Mouse (Mus musculus) right cerebral cortex, postnatal 10 days (tissue): ENCODE data around the gene Arhgef3.
"Not testable (repeated sequence)": the region's sequence is repeated elsewhere in the genome, so short reads cannot be mapped to it uniquely, and the experiment has no call there.

Source experiments
- DNase-seq, 2 experiments: peaks; one replicate each; pipeline ENCODE4 v3.0.0; 2021; ENCODE audit warnings: low spot score in 2 of 2

The Arhgef3 gene

DNA sequence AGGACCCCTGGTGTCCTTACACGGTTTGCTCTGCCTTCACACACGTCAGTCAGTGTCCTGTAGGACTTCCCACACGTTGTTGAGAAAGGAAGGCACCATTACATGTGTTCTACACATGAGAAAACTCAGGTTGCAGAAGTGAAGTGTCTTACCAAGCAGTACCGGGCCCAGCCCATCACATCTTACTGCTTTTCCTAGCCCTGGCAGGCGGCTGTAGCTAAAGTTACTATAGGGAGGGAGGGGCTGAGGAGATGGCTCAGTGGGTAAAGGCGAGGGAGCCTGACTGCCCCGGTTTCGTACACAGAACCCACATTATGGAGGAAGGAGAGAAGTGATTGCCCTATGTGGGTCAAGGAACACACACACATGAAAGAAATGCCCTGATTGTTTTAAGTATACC, 116.8 kb downstream of the Arhgef3 start:
- no peak for DNase-seq

- DNase-seq, result no peak
These were observed 117.5 kb downstream of the Arhgef3 start for GRCm38 (mm10) chr14:27231974-27232780.

DNA sequence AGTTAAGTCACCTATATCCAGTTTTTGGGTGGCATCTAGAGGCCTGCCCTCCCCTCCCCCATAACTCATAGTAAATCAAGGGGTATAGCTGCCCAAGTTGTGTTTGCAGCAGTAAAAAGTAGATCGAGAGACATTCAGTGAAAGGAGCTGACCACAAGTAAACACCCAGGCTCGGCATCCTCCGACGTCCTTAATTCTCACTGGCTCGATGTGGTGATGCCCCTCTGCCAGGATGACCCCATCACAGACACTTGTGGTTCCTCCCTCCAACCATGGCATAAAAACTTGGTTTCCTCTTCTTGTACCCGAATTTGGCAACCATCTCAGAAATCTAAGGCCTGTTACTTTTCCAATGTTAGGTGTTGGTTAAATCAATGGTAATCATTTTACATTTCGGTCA, 118.4 kb downstream of the Arhgef3 start:
- no peak for DNase-seq

DNA sequence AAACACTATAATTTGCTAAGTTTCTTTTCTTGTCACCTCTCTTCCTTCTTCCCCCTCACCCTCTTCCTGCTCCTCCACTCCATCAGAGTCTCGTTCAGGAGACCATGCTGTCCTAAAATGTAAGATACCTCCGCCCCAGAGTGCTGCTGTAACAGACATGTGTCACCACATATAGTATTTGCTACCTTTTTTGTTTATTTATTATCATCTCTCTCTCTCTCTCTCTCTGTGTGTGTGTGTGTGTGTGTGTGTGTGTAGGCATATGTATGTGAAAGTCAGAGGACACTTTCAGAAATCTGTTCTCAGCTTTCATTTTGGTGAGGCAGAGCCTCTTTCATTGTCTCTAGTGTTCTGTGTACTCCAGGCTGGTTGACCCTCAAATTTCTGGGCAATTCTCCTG, 119.0 kb downstream of the Arhgef3 start:
- no peak for DNase-seq

DNA sequence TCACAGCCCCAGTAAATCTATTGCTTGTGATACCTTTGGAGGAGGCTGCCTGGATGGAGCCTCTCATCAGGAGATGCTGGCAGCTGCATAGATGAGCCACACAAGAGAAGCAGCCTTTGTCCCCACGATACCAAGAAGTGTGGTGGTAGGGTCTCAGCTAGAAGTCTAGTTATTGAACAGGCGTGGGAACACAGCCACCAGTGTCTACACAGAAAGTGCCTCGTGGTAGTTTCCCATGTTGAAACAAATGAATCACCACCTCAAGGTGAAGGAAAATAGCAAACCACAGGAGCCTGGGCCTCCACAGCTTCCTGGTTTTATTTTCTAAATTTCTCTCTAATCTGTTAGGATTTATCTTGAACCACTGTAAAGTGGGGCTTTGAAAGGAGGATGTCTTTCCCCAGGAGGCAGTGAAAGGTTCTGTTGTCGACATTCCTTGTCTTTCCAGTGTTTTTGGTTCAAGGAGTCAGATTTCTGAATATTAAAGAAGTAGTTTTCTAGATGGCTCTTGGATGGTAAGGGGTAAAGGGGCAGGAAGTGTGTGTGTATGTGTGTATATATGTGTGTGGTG, 119.7 kb downstream of the Arhgef3 start:
- no peak for DNase-seq

DNA sequence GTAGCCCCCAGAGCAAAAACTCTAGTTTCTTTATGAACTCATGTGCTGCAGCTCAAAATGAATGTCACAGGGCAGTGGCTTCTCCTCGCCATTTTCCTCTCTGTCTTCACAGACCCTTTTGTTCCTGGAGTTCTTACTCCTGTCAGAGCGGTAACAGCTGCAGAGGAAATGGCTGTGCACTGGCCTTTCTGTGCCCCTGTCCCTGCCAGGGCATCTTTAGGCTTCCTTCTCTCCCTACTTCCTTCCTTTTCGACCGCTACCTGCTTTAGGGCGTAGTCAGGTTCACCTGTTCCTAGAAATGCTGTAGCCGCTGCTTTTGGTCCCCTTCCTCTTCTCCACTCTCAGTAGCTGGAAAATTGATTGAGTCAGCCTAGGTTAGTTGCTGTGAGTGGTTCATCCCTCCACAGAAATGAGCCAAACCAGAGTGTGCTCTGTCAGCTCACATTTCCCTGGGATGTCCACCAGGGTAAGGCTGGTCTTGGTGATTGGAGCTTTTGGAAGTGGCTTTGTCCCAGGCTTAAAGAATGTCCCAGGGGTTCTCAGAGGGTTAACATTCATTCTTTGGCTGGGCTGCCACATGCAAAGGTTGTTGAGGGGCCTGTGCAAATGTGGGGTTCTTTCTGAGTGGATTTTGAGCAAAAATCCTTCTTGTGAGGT, 121.3 kb downstream of the Arhgef3 start:
- DNase-seq, result no peak

DNA sequence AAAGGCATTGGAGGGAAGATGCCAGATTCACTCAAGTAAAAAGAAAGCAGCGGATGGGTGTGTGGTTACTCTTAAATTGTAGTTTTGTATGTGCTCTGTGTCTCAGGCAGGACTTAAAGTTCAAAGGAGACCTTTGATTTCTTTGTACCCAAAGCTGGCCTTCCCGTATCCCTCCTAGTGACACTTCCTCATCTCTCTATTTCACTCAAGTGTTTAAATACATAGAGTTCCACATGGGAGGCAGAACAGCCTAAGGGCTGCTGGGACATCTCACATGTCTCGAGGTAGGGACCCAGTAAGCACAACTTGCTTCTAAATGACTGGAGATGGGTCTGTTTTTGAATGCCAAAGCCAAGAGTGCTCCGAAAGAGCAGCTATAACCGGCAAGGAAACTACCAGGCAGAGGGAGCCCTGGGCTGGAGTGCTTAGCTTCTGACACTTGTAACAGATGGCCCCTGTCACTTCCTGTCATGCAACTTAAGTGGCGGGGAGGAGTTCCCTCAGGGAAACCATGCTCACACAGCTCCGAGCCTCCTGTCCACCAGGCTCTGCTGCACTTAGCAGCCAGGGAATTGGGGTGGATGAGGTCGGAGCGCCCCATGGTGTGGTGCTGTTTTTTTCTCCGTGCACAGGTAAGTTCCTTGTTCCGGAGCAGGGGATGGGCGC, 123.0 kb downstream of the Arhgef3 start:
- no peak for DNase-seq

- DNase-seq, result no peak
These were observed 124.0 kb downstream of the Arhgef3 start for GRCm38 (mm10) chr14:27238600-27239118.

GRCm38 (mm10) chr14:27239551-27240091, 124.9 kb downstream of the Arhgef3 start:
- DNase-seq, result no peak

DNA sequence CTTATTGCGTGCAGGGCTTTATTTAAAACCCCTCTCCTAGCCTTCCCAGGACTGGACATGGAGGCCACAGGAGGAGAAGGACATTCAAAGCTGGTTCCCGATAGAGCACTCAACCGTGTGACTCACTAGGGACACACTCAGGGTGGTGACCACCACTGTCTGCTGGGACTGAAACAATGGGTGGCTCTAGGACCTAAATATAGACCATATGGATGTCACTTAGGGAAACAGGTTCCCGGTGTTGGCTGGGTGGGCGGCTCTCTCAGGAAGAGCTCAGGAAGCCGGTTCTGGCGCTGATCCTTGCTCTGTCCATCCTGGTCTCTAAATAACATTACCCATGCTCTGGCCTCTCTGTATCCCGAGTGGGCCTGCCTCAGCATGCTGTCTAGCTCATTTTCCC, 127.6 kb downstream of the Arhgef3 start:
- no peak for DNase-seq

- DNase-seq, result no peak
These were observed 128.1 kb downstream of the Arhgef3 start for GRCm38 (mm10) chr14:27242769-27243168.

DNA sequence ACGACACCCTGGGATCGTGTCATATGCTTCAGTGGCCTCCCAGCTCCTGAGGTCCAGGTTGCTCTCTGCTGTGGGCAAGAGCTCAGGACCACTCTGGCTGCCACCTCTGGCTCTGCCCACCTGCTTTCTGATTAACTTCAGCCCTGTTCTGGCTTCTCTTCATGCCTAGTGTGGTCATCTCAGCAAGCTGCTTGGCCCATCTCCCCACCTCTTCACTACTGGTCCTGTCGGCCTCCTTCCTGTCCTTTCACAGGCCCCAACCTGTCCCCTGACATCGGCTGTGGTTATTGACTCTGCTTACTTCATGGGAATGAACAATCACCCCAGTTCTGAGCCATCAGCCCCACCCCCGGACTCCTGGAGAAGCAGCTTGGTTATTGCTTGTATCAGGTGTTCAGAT, 128.9 kb downstream of the Arhgef3 start:
- no peak for DNase-seq

DNA sequence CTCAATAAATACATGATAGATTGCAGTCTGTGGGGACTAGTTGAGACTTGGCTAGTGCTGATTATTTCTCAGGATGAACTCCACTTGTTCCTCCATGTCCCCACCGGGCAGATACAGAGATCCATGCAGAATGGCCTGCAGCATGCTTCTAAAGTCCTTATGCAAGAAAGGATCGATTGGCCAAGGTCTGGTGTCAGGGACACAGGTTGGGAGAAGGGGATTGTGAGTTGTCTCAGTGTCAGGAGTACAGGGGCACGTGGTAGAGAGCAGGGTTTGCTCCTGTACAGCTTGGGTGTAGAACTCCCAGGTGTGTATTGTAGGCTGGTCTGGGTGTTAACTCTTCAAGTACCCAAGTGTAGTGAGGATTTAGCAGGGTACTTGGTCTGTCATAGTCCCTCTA, 130.2 kb downstream of the Arhgef3 start:
- no peak for DNase-seq

DNA sequence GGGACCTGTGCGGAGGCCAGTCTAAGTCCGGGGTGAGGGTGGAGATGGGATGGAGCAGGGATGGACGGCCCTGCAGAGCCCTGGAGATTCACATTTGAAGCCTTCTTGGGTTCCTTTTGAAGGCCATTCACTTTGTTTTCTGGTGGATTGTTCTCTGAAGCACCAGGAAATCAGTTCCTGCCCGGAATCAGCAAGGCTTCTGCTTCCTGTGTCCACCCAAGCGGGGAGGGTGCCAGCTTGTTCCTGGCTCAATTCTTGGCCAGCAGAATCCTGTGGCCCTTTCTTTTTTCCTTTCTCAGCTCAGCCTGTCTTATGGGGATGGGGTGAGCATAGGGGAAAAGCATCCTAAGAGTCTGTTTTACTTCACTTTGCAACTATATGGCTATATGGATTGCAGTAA, 131.7 kb downstream of the Arhgef3 start:
- DNase-seq, result no peak

DNA sequence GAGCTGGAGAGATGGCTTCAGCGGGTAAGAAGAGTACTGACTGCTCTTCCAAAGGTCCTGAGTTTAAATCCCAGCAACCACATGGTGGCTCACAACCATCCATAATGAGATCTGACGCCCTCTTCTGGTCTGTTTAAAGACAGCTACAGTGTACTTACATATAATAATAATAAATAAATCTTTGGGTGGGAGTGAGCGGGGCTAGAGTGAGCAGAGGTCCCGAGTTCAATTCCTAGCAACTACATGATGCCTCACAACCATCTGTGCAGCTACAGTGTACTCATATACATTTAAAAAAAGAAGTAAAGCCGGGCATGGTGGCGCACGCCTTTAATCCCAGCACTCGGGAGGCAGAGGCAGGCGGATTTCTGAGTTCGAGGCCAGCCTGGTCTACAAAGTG, 132.2 kb downstream of the Arhgef3 start:
- DNase-seq, result not testable (repeated sequence)

DNA sequence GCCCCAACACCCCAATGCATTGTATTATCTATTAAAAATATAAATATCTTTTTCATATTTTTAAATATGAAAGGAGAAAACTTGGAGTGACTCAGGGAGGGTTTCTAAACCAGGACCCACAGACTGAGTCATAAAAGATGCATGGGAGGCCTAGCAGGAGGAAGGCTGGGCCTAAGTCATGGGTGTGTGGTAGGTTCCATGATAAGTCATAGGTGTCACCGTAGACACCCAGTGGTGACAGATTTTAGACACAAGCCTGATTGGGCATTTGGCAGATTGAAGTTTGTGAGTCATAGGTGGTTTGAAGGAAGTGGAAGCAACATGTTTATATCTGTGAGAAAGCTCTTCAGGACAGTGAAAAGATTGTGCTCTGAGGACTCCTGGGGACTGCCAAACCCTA, 134.4 kb downstream of the Arhgef3 start:
- DNase-seq, result no peak

- no peak for DNase-seq
These were observed 135.6 kb downstream of the Arhgef3 start for GRCm38 (mm10) chr14:27250281-27250789.

GRCm38 (mm10) chr14:27253391-27253790, 138.7 kb downstream of the Arhgef3 start:
- DNase-seq, result no peak

DNA sequence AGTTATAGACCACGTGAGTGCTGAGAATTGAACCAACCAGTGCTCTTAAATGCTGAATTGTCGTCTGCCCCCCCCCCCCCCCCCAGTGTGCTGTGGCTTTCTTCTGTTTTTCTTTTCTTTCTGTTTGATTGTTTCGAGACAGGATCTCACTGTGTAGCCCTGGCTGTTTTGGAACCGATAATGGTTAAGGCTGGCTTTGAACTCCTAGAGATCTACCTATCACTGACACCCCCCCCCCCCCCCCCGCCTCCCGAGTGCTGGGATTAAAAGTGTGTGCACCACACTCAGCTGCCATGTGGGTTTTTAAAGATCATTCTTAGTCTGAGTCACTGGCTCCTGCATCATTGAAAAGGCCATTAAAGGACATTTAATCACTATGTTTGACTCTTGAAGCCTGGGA, 147.7 kb downstream of the Arhgef3 start:
- DNase-seq, result no peak

DNA sequence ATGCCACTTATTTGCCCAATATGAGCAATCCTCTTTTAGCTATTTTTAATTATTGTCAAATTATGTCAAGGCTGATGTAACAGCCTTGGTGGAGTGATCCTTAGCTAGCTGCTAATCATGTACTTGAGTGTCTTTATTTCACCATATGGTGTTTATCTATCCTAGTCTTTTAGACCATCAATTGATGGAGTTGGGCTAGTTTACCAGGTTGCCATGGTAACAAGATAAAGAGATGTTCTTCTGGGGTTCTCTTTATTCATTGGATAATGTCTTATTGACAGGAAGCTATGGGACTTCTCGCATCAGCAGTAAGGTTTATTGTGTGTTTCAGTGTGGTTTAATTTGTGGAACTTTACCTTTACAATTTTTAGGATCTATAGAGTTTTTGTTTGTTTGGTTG, 151.9 kb downstream of the Arhgef3 start:
- DNase-seq, result no peak

- no peak for DNase-seq
These were observed 153.4 kb downstream of the Arhgef3 start for GRCm38 (mm10) chr14:27268137-27268536.
